Mouse (Mus musculus) embryonic stem cell, embryonic (primary cell): ENCODE data around the gene Rap1b.

ENCODE experiments used
- CTCF ChIA-PET, 4 experiments: fragments of 300-600 bp in 2 of 4; fragments of 350-600 bp in 2 of 4; sonication (Branson Sonifier 250); formaldehyde crosslinking; loops; one replicate each; lab custom pipeline; 2022; ENCODE audit warnings: inconsistent platforms in 2 of 4; lab: Charles Lee
- POLR2A ChIA-PET, 4 experiments: fragments of 300-600 bp in 2 of 4; fragments of 350-600 bp in 2 of 4; sonication (Branson Sonifier 250); formaldehyde crosslinking; loops; one replicate each; lab custom pipeline; 2022; ENCODE audit warnings: antibody characterized with exemption in 4 of 4, inconsistent platforms in 1 of 4; lab: Charles Lee

Gene Rap1b

GRCm38 (mm10) chr10:117783786-117784420 is 61.9 kb downstream of the Rap1b start:
- POLR2A ChIA-PET: interaction anchor here in 3 of 4 experiments (0.7 to 2.2 kb wide), 8 partner anchors 8 to 41 kb away, joined by 3 to 10 read pairs (median 4); partner anchors contain the start of gene Nup107 (in 2 of the 3)
- CTCF ChIA-PET: interaction anchor here in 1 of 4 experiments (0.7 kb wide), 1 partner anchor 103 kb away, joined by 5 read pairs; no protein-coding TSS in a partner anchor

GRCm38 (mm10) chr10:117782491-117783260 is 63.2 kb downstream of the Rap1b start:
- POLR2A ChIA-PET: interaction anchor here in 2 of 4 experiments (1.0 to 2.2 kb wide), 3 partner anchors 9 to 13 kb away, joined by 3 to 10 read pairs (median 4); partner anchors contain the start of gene Nup107 (in 1 of the 2)
- CTCF ChIA-PET: interaction anchor here in 1 of 4 experiments (0.5 kb wide), 1 partner anchor 41 kb away, joined by 3 read pairs; no protein-coding TSS in a partner anchor

GRCm38 (mm10) chr10:117782056-117782455 is 63.8 kb downstream of the Rap1b start:
- CTCF ChIA-PET: no interaction called here
- POLR2A ChIA-PET: interaction anchor here in 2 of 4 experiments (0.6 to 1.9 kb wide), 7 partner anchors 8 to 50 kb away, joined by 3 to 6 read pairs (median 3); partner anchors contain the start of gene Nup107 (in 1 of the 2)

- POLR2A ChIA-PET: interaction anchor here in 2 of 4 experiments (0.9 to 1.9 kb wide), 10 partner anchors 9 to 58 kb away, joined by 3 to 6 read pairs (median 3); partner anchors contain the start of gene Nup107 (in 1 of the 2)
- CTCF ChIA-PET: no interaction called here
Measured at GRCm38 (mm10) chr10:117781021-117781725, 64.7 kb downstream of the Rap1b start.

- ChIA-PET CTCF (no interaction called here), POLR2A (interaction anchor here in 2 of 4 experiments (1.0 to 1.6 kb wide), 5 partner anchors 10 to 59 kb away, joined by 3 to 6 read pairs (median 3); partner anchors contain the start of gene Nup107 (in 1 of the 2))
Measured at GRCm38 (mm10) chr10:117780306-117780911, 65.4 kb downstream of the Rap1b start.

GRCm38 (mm10) chr10:117779581-117780305 is 66.1 kb downstream of the Rap1b start:
- POLR2A ChIA-PET: interaction anchor here in 2 of 4 experiments (0.6 to 2.0 kb wide), 4 partner anchors 8 to 21 kb away, joined by 3 to 4 read pairs (median 4); no protein-coding TSS in a partner anchor
- CTCF ChIA-PET: interaction anchor here in 1 of 4 experiments (0.8 kb wide), 1 partner anchor 18 kb away, joined by 6 read pairs; no protein-coding TSS in a partner anchor

DNA sequence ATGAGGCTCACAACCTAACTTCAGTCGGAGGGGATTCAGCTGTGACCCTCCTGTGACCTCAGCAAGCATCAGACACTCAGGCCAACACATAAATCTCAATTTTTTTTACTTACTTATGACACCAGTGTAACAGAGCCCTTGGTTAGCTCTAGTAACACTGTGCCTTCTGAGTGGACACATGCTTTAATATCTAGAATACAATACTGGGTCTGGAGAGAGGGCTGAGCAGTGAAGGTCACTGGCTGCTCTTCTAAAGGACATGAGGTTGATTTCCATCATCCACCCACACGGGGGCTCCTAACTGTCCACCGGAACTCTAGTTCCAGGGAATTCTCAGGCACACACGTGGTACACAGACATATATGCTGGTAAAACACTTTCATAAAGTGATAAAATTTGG is 66.9 kb downstream of the Rap1b start:
- ChIA-PET CTCF (interaction anchor here in 1 of 4 experiments (0.8 kb wide), 1 partner anchor 19 kb away, joined by 6 read pairs; no protein-coding TSS in a partner anchor), POLR2A (interaction anchor here in 3 of 4 experiments (0.6 to 4.8 kb wide), 6 partner anchors 8 to 117 kb away, joined by 3 to 37 read pairs (median 4); partner anchors contain the start of gene Nup107 (in 2 of the 3))

DNA sequence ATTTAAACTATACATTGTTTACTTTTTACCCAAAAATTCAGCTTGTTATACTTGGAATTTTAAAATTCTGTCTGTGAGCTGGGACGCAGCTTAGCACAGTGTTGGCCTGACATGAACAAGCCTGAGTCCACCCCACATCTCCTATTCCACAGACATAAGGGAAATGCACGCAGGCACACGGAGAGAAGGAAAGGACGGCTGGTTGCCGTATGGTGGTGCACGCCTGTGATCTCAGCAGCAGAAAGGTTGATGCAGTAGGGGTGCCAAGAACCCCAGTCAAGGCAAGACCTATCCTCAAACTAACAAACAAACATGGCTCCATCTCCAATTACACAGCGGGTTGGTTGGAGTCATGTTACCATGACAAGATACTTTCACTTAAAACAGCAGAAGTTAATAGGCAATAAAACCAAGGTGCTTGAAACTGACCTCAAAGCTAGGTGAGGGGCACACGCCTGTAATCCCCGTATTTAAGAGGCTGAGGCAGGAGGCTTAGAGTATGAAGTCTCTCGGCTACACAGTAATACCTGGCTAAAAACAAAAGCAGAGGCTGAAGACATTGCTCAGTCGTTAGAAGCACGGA is 67.4 kb downstream of the Rap1b start:
- POLR2A ChIA-PET: interaction anchor here in 3 of 4 experiments (0.6 to 4.8 kb wide), 7 partner anchors 13 to 363 kb away, joined by 3 to 37 read pairs (median 3); partner anchors contain the start of genes Nup107 (in 2 of the 3) and Mdm1 (in 1 of the 3)
- CTCF ChIA-PET: interaction anchor here in 1 of 4 experiments (0.5 kb wide), 1 partner anchor 97 kb away, joined by 11 read pairs; no protein-coding TSS in a partner anchor

- ChIA-PET CTCF (interaction anchor here in 1 of 4 experiments (0.5 kb wide), 1 partner anchor 96 kb away, joined by 11 read pairs; no protein-coding TSS in a partner anchor), POLR2A (interaction anchor here in 2 of 4 experiments (0.9 to 4.8 kb wide), 7 partner anchors 14 to 364 kb away, joined by 3 to 37 read pairs (median 3); partner anchors contain the start of genes Nup107 (in 2 of the 2) and Mdm1 (in 1 of the 2))
Measured at GRCm38 (mm10) chr10:117777501-117778327, 68.1 kb downstream of the Rap1b start.

GRCm38 (mm10) chr10:117777103-117777470 is 68.7 kb downstream of the Rap1b start:
- ChIA-PET POLR2A (interaction anchor here in 3 of 4 experiments (1.2 to 4.8 kb wide), 6 partner anchors 15 to 72 kb away, joined by 3 to 37 read pairs (median 10); partner anchors contain the start of gene Nup107 (in 3 of the 3)), CTCF (interaction anchor here in 2 of 4 experiments (0.7 to 1.7 kb wide), 2 partner anchors 13 to 47 kb away, joined by 3 to 5 read pairs; no protein-coding TSS in a partner anchor)

DNA sequence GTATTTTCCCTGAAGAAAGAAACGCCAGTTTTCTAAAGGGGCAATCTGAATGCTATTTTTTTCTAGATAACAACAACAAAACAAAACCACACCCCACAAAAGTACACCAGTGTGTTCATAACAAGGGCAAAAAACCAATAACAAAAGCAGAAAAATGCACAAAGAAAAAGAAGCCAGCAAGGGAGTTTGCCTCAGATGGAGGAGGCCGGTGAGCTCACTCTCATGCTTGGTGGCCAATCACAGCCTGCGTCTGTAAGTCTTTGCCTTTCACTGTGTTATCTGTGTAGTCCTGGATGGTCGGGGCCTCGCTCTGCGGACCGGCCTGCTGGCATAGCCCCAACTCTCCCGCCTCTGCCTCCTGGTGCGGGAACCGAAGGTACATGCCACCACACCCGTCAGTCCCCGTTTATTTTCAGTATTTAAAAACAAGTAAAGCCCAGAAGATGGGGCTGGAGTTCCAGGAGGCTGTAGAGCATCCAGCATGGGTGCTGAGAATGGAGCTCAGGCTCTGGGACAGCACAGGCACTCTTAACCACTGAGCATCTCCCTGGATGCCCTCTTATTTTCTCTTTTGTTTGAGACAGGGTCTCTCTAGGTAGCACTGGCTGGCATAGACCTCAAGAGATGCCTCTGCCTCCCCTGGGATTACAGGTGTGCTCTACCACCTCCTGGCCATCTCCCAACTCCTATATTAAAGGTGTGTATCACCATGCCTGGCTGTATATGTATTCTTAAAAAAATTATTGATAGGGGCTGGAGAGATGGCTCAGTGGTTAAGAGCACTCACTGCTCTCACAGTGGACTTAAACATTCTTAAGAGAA is 69.3 kb downstream of the Rap1b start:
- CTCF ChIA-PET: interaction anchor here in 2 of 4 experiments (0.6 to 1.7 kb wide), 5 partner anchors 13 to 258 kb away, joined by 3 to 5 read pairs (median 3); no protein-coding TSS in a partner anchor
- POLR2A ChIA-PET: interaction anchor here (0.6 to 4.8 kb wide), 17 partner anchors 12 to 844 kb away, joined by 3 to 37 read pairs (median 4); partner anchors contain the start of genes Nup107 (in 3 of the 4) and Mdm1 (in 1 of the 4)

DNA sequence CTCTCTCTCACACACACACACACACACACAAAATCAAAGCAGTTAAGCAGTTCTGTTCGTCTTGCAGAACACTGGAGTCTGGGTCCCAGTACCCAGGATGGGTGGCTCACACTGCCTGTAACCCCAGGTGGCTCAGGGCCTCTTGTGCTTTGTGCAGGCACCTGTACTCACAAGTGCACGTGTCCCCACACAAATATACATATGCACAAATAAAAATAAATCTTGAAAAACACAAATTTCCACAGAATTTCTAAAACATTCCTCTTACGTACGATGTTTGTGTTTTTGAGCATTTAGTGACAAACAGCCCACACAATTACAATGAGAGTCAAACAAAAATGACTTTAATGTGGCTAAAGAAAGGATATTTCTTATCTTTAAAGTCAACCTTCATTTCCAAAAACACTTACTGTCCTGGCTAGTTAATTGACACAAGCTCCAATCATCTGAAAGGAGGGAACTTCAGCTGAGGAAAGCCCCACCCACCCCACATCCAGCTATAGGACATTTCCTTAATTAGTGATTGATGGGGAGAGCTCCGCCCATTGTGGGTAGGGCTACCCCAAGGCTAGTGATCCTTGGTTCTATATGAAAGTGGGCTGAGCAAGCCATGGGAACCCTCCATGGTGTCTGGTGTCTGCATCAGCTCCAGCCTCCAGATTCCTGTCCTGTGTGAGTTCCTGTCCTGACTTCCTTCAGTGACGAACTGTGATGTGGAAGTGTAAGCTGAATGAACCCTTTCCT is 70.3 kb downstream of the Rap1b start:
- ChIA-PET POLR2A (interaction anchor here (0.6 to 4.8 kb wide), 19 partner anchors 11 to 845 kb away, joined by 3 to 37 read pairs (median 4); partner anchors contain the start of genes Nup107 (in 3 of the 4) and Mdm1 (in 1 of the 4)), CTCF (interaction anchor here in 2 of 4 experiments (0.6 to 1.7 kb wide), 4 partner anchors 18 to 259 kb away, joined by 3 to 5 read pairs (median 3); no protein-coding TSS in a partner anchor)

DNA sequence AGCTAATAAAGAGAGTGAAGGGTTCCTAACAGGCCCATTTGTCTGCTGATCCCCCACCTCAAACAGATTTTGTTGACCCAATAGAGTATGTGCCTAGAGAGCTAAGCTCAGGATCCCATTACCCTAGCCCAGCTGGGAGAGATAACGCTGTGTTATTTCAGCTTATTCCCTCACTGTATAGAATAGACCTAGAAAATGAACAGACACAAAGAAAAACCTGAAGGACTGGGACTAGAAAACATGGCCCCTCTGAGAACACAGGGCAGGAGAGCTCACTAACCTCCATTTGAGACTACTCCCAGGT is 71.1 kb downstream of the Rap1b start:
- POLR2A ChIA-PET: interaction anchor here in 3 of 4 experiments (0.7 to 4.8 kb wide), 10 partner anchors 9 to 367 kb away, joined by 3 to 37 read pairs (median 6); partner anchors contain the start of genes Nup107 (in 2 of the 3) and Mdm1 (in 1 of the 3)
- CTCF ChIA-PET: no interaction called here
